Mouse (Mus musculus): ENCODE measurements around the gene Kdsr.

Kdsr gene

GRCm38 (mm10) chr1:106738092-106738491 lies 21.4 kb downstream of the Kdsr start:
- peak; percentile 28 for DNase-seq

GRCm38 (mm10) chr1:106736211-106736610 lies 23.3 kb downstream of the Kdsr start:
- DNase-seq: no peak

- peak; percentile 58 for DNase-seq
Measured at GRCm38 (mm10) chr1:106735586-106735985, 23.9 kb downstream of the Kdsr start.

GRCm38 (mm10) chr1:106722061-106722460 lies 37.5 kb downstream of the Kdsr start:
- DNase-seq: no peak

- DNase-seq: peak; percentile 33
Measured at GRCm38 (mm10) chr1:106717736-106718135, 41.8 kb downstream of the Kdsr start.

GRCm38 (mm10) chr1:106717071-106717601 lies 42.4 kb downstream of the Kdsr start:
- peak; percentile 92 for DNase-seq

- no peak for DNase-seq
Measured at GRCm38 (mm10) chr1:106716141-106716540, 43.4 kb downstream of the Kdsr start.

- no peak for DNase-seq
Measured at GRCm38 (mm10) chr1:106715111-106716083, 44.1 kb downstream of the Kdsr start.

- no peak for DNase-seq
Measured at GRCm38 (mm10) chr1:106714530-106714981, 45.0 kb downstream of the Kdsr start.

- peak; percentile 86 for DNase-seq
Measured at GRCm38 (mm10) chr1:106713621-106714529, 45.7 kb downstream of the Kdsr start, which contains the start of gene Bcl2. Bcl2 (minus strand) TSS chr1:106714274.

- DNase-seq: peak; percentile 78
Measured at GRCm38 (mm10) chr1:106712330-106712729, 47.2 kb downstream of the Kdsr start.

- DNase-seq: peak; percentile 35
Measured at GRCm38 (mm10) chr1:106711356-106712125, 48.0 kb downstream of the Kdsr start.

GRCm38 (mm10) chr1:106710202-106710601 lies 49.3 kb downstream of the Kdsr start:
- no peak for DNase-seq

- DNase-seq: no peak
Measured at GRCm38 (mm10) chr1:106707036-106707880, 52.3 kb downstream of the Kdsr start.

GRCm38 (mm10) chr1:106703183-106703582 lies 56.3 kb downstream of the Kdsr start:
- DNase-seq: no peak

- no peak for DNase-seq
Measured at GRCm38 (mm10) chr1:106702471-106703175, 56.9 kb downstream of the Kdsr start.

- no peak for DNase-seq
Measured at GRCm38 (mm10) chr1:106700520-106701114, 58.9 kb downstream of the Kdsr start.

GRCm38 (mm10) chr1:106696472-106696871 lies 63.1 kb downstream of the Kdsr start:
- DNase-seq: no peak

GRCm38 (mm10) chr1:106695649-106696048 lies 63.9 kb downstream of the Kdsr start:
- DNase-seq: no peak

GRCm38 (mm10) chr1:106694316-106694715 lies 65.2 kb downstream of the Kdsr start:
- DNase-seq: no peak

Data from kidney, postnatal 10 days (tissue).